Mouse (Mus musculus) midbrain, embryonic 12.5 days (tissue): ENCODE measurements around the gene Slc15a5. TPM values are rescaled to one million over a fixed set of nuclear protein-coding genes. Genes with fewer than 3 reads are reported as not detected.

ENCODE experiments used
- ATAC-seq: fragments of 200-750 bp; cut with Nextera tagmentation; 2 replicates; pipeline ENCODE4 v1.8.0; 2017; ENCODE audit warnings: low read depth, moderate TSS enrichment, moderate library complexity; ENCODE audit not compliant: low FRiP score
- H3K27ac ChIP-seq: fragments of 300-500 bp; sonication (generic); replicated peaks from 2 replicates; pipeline ENCODE4 v1.5.1; 2016; ENCODE audit warnings: mild to moderate bottlenecking
- H3K27me3 ChIP-seq: fragments of 300-500 bp; sonication (generic); 2 replicates; pipeline ENCODE4 v1.6.1; 2016; ENCODE audit warnings: mild to moderate bottlenecking
- H3K36me3 ChIP-seq: fragments of 300-500 bp; sonication (generic); 2 replicates; pipeline ENCODE4 v1.6.1; 2016
- H3K4me1 ChIP-seq: fragments of 300-500 bp; sonication (generic); 2 replicates; pipeline ENCODE4 v1.6.1; 2016
- H3K4me2 ChIP-seq: fragments of 300-500 bp; sonication (generic); replicated peaks from 2 replicates; pipeline ENCODE4 v1.6.1; 2016; ENCODE audit warnings: mild to moderate bottlenecking, moderate library complexity
- H3K4me3 ChIP-seq: fragments of 300-500 bp; sonication (generic); 2 replicates; pipeline ENCODE4 v1.5.1; 2016; ENCODE audit warnings: mild to moderate bottlenecking
- H3K9ac ChIP-seq: fragments of 300-500 bp; sonication (generic); replicated peaks from 2 replicates; pipeline ENCODE4 v1.6.1; 2016; ENCODE audit warnings: mild to moderate bottlenecking, moderate library complexity
- H3K9me3 ChIP-seq: fragments of 300-500 bp; sonication (generic); 2 replicates; pipeline ENCODE4 v1.6.1; 2016; ENCODE audit warnings: mild to moderate bottlenecking
- whole genome bisulfite sequencing: fragments of 180-500 bp; shearing (Covaris S2); methylation state at CpG from one replicate; pipeline ENCODE4 v1.1.7; 2016; 5-methylcytosine and 5-hydroxymethylcytosine counted together
- polyA plus RNA-seq: library from polyadenylated mRNA; unstranded; fragments of >200 nt; fragmentation: Nextera tagmentation; extraction: Ambion mirVana; gene quantifications from 2 replicates; pipeline ENCODE4 v1.2.1, GENCODE M21; 2016

Gene Slc15a5
- polyA plus RNA-seq, 1 experiment from 2014 or later: not detected

DNA sequence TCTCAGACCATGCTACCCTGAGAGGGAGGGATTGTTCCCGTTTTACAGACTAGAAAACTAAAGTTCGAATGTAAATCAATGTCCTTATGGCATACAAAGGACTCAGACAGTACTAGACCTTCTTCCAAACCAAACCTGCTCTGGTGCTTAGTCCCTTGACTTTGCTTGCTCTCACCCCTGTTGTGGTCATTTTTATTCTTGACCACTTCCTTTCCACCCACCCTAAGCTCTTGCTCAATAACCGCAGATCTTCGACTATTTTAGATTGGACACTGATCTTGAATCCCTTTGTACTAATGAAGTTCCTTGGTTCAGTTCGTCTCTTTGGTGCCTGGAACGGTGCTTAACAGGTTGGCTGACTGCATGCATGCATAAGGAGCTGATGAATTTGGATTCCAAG is 94.5 kb downstream of the Slc15a5 start:
- Histone ChIP-seq H3K9ac (no peak overlapping the region), H3K4me2 (no peak overlapping the region), H3K27me3 (no peaks in the 10 kb centered on the region), H3K9me3 (no peaks in the 10 kb centered on the region), H3K36me3 (no peaks in the 10 kb centered on the region), H3K27ac (no peak overlapping the region), H3K4me3 (no peak overlapping the region), H3K4me1 (peaks cover 6% of the 10 kb centered on the region; the same call in 1 of the 2 replicates)
- no peak for ATAC-seq
- WGBS: 92% methylated on average over 6 of the region's 6 CpGs

- no peaks in the 10 kb centered on the region for H3K27me3 ChIP-seq
- H3K4me2 ChIP-seq: 0 out of 2 replicates have a peak overlapping the region, but pooled peaks have one; percentile 1
- H3K4me3 ChIP-seq: no peak overlapping the region
- H3K9ac ChIP-seq: no peak overlapping the region
- WGBS: 58% methylated on average over 19 of the region's 19 CpGs
- H3K9me3 ChIP-seq: no peaks in the 10 kb centered on the region
- ATAC-seq: no peak
- no peak overlapping the region for H3K27ac ChIP-seq
- H3K36me3 ChIP-seq: no peaks in the 10 kb centered on the region
- H3K4me1 ChIP-seq: peaks cover 12% of the 10 kb centered on the region; the same call in 1 of the 2 replicates
Measured at GRCm38 (mm10) chr6:137982195-137982737, 97.5 kb downstream of the Slc15a5 start.

DNA sequence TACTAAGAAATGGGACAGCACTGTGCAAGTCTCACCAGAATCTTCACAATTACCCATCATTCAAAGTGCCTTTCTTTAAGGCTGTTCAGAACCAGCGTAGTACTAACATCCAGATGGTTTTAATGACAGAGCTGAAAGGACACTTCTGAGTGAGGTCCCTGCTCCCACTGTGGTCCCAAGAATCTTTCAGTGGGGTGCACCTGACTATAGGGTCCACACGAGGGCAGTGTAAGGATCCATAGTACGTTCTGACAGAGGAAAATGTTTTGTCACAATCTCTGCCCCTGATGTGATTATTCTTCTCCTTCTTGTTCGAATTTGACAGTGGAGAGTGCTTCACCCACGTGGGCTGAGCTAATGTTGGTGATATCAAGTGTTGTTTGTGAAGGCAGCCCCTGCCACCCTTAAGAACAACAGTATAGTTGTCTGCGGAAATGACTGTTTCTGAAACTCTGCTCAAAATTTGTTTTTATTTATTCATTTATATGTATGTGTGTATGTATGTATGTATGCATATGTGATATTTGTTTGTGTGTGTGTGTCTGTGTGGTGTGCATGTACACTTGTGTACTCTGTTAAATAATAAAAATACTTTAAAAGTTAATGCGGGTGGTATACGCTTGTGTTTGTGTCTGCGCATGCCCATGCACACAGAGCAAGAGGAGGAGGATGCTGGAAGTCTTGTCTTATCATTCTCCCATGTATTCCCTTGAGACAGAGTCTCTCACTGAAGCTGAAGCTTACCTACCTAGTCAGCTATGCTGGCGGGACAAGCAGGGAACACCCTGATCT is 98.6 kb downstream of the Slc15a5 start:
- 78% methylated on average over 10 of the region's 10 CpGs for WGBS
- no peak for ATAC-seq
- H3K4me3 ChIP-seq: no peak overlapping the region
- H3K9ac ChIP-seq: no peak overlapping the region
- no peaks in the 10 kb centered on the region for H3K9me3 ChIP-seq
- peaks cover 12% of the 10 kb centered on the region; the same call in 1 of the 2 replicates for H3K4me1 ChIP-seq
- H3K4me2 ChIP-seq: no peak overlapping the region
- H3K36me3 ChIP-seq: no peaks in the 10 kb centered on the region
- no peaks in the 10 kb centered on the region for H3K27me3 ChIP-seq
- no peak overlapping the region for H3K27ac ChIP-seq

DNA sequence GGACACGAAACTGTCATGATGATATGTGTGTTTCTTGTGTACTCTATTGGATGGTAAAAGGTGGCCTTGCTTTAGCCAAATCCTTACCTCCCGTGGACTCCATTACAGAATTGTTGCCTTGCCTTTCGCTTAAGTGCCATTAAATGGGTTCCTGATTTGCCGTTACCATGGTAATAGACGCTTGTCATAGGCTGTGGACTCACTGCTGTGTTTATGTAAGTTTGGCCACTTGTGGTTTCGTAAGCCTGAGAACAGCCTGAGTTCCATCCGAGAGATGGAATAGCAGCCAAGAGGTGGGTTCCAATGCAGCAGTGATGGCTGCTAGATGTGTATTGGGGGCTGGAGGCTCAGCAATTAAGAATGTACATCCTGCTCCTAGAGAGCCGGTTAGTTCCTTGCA is 99.3 kb downstream of the Slc15a5 start:
- Histone ChIP-seq H3K9me3 (no peaks in the 10 kb centered on the region), H3K27me3 (no peaks in the 10 kb centered on the region), H3K36me3 (no peaks in the 10 kb centered on the region), H3K9ac (no peak overlapping the region), H3K4me1 (peaks cover 12% of the 10 kb centered on the region; the same call in 1 of the 2 replicates), H3K27ac (no peak overlapping the region), H3K4me2 (no peak overlapping the region), H3K4me3 (no peak overlapping the region)
- 75% methylated on average over 8 of the region's 8 CpGs for WGBS
- peak; percentile 43; the same call in 1 of the 2 replicates for ATAC-seq

DNA sequence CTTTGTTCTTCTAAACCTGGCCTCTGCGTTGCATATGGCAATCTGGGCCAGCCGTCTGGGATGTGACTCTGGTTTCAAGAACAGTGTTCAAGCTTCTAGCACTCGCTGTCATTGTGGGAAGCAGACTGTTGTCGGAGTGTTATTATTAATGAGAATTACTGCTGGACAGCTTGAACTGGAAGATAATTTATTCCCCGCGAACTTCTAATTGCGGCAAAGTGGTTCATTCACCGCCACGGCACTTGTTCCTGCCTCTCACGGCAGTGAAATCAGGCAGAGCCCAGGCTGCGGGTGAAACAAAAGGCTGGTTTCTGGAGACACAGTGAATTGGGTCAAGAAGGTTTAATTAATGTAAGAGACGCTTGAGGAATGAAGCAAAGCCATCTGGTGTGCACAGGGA is 99.9 kb downstream of the Slc15a5 start:
- no peak overlapping the region for H3K4me2 ChIP-seq
- H3K9me3 ChIP-seq: 0 out of 2 replicates have a peak, but pooled peaks cover 4% of the 10 kb centered on the region
- H3K4me1 ChIP-seq: peaks cover 12% of the 10 kb centered on the region; the same call in 1 of the 2 replicates
- 62% methylated on average over 12 of the region's 12 CpGs for WGBS
- no peaks in the 10 kb centered on the region for H3K36me3 ChIP-seq
- no peaks in the 10 kb centered on the region for H3K27me3 ChIP-seq
- peak; percentile 69 for ATAC-seq
- H3K27ac ChIP-seq: no peak overlapping the region
- H3K4me3 ChIP-seq: no peak overlapping the region
- no peak overlapping the region for H3K9ac ChIP-seq

DNA sequence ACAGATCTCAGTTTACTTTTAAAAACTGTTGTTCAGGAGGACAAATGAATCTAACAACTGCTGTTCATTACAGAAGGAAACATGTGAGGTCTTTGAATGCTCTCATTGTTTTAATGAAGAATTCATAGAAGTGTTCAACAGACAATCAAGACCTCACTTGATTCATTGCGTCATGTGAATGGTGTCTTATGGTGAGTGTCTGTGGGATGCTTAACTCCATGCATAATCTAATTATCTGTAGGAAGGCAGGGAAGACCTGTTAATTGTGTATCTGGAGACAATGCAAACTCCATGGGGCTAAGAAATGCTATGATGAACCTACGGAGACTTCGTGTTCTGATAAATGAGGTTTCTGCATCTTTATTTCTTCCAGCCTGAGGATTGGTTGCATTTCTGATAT is 103.7 kb downstream of the Slc15a5 start:
- ATAC-seq: no peak
- H3K27ac ChIP-seq: no peak overlapping the region
- no peak overlapping the region for H3K4me2 ChIP-seq
- 81% methylated on average over 3 of the region's 3 CpGs for WGBS
- no peaks in the 10 kb centered on the region for H3K27me3 ChIP-seq
- H3K4me1 ChIP-seq: 0 out of 2 replicates have a peak, but pooled peaks cover 7% of the 10 kb centered on the region
- no peak overlapping the region for H3K4me3 ChIP-seq
- 0 out of 2 replicates have a peak, but pooled peaks cover 4% of the 10 kb centered on the region for H3K9me3 ChIP-seq
- H3K9ac ChIP-seq: no peak overlapping the region
- no peaks in the 10 kb centered on the region for H3K36me3 ChIP-seq

GRCm38 (mm10) chr6:137963703-137964102 is 116.0 kb downstream of the Slc15a5 start:
- Histone ChIP-seq H3K27ac (no peak overlapping the region), H3K4me3 (no peak overlapping the region), H3K4me2 (no peak overlapping the region), H3K36me3 (no peaks in the 10 kb centered on the region), H3K27me3 (no peaks in the 10 kb centered on the region), H3K4me1 (no peaks in the 10 kb centered on the region), H3K9ac (no peak overlapping the region), H3K9me3 (no peaks in the 10 kb centered on the region)
- no peak for ATAC-seq
- 77% methylated on average over 7 of the region's 7 CpGs for WGBS

GRCm38 (mm10) chr6:137962836-137963235 is 116.9 kb downstream of the Slc15a5 start:
- no peak for ATAC-seq
- WGBS: 67% methylated on average over 4 of the region's 4 CpGs
- H3K36me3 ChIP-seq: no peaks in the 10 kb centered on the region

GRCm38 (mm10) chr6:137960023-137960778 is 119.5 kb downstream of the Slc15a5 start:
- 85% methylated on average over 4 of the region's 4 CpGs for WGBS
- H3K36me3 ChIP-seq: no peaks in the 10 kb centered on the region
- no peaks in the 10 kb centered on the region for H3K27me3 ChIP-seq
- H3K4me2 ChIP-seq: no peak overlapping the region
- H3K9me3 ChIP-seq: no peaks in the 10 kb centered on the region
- H3K27ac ChIP-seq: no peak overlapping the region
- no peak overlapping the region for H3K9ac ChIP-seq
- H3K4me1 ChIP-seq: peaks cover 7% of the 10 kb centered on the region
- ATAC-seq: no peak
- no peak overlapping the region for H3K4me3 ChIP-seq

More at GRCm38 (mm10) chr6:137962836-137963235, 116.9 kb downstream of the Slc15a5 start:
- H3K27me3 ChIP-seq: no peaks in the 10 kb centered on the region
- H3K4me1 ChIP-seq: no peaks in the 10 kb centered on the region
- no peak overlapping the region for H3K4me3 ChIP-seq
- H3K27ac ChIP-seq: no peak overlapping the region
- no peaks in the 10 kb centered on the region for H3K9me3 ChIP-seq
- no peak overlapping the region for H3K4me2 ChIP-seq
- no peak overlapping the region for H3K9ac ChIP-seq

DNA sequence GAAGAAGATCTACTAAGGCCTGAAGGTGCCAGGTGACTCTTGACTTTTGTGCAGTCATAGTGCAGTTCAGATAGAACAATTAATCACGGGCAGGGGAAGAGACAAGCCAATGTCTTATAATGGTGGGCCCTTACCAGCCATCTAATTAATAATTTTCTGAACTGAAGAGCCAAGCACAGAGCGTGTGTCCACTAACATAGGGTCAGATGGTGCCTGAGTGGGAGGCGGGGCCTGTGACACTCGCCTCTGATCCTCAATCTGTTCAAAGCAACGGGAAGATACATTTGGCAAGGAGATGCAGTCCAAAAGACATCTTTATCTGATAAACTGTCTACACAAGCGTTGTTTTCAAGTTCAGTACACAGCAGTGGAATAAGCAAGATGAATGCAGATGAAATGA is 122.1 kb downstream of the Slc15a5 start:
- H3K27me3 ChIP-seq: no peaks in the 10 kb centered on the region
- ATAC-seq: peak; percentile 16
- no peaks in the 10 kb centered on the region for H3K36me3 ChIP-seq
- peaks cover 7% of the 10 kb centered on the region for H3K4me1 ChIP-seq
- 79% methylated on average over 6 of the region's 6 CpGs for WGBS
- H3K4me2 ChIP-seq: no peak overlapping the region
- H3K4me3 ChIP-seq: no peak overlapping the region
- no peak overlapping the region for H3K9ac ChIP-seq
- H3K9me3 ChIP-seq: no peaks in the 10 kb centered on the region
- no peak overlapping the region for H3K27ac ChIP-seq

- peak; percentile 93 for ATAC-seq
- Histone ChIP-seq H3K36me3 (no peaks in the 10 kb centered on the region), H3K4me1 (peaks cover 7% of the 10 kb centered on the region), H3K4me2 (peak overlapping the region; percentile 35), H3K4me3 (no peak overlapping the region), H3K27ac (no peak overlapping the region; the same call in 1 of the 2 replicates), H3K9ac (no peak overlapping the region), H3K27me3 (no peaks in the 10 kb centered on the region), H3K9me3 (no peaks in the 10 kb centered on the region)
- 18% methylated on average over 10 of the region's 17 CpGs for WGBS
Measured at GRCm38 (mm10) chr6:137956783-137957429, 122.8 kb downstream of the Slc15a5 start.
